Mouse (Mus musculus) liver, adult 2 months (tissue): ENCODE measurements around the gene Snrk.

Experiments
- CTCF ChIP-seq: fragments of 200-500 bp; IDR thresholded peaks from 2 replicates; pipeline ENCODE4 v1.5.1; 2011; ENCODE audit warnings: low read depth, low read length, control low read depth
- POLR2A ChIP-seq: fragments of 200-500 bp; IDR thresholded peaks from 2 replicates; pipeline ENCODE4 v1.6.1; 2011; ENCODE audit warnings: low read length, control low read depth; ENCODE audit not compliant: insufficient read depth; ENCODE audit errors: extremely low read depth

DNA sequence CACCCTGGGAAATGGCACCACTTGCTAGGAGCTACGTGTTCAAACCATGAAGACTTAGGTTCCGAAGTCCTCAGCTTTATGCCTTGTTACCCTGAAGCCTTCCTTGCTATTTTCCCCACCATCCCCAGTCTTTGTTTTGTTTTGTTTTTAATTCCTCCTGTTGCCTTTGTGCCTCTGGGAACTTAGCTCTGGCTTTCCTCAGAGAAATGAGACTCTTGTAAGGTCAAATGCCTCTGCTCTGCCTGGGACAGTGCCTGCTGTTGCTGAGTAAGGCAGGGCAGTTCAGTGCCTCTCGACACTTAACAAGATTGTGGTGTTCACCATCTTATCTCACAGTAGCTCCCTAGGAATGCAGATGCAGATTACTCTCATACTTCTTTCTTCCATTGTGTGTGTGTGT is 36.4 kb downstream of the Snrk start:
- no peak for TF ChIP-seq CTCF
- no peak for TF ChIP-seq POLR2A
